Mouse (Mus musculus): Measurements from ENCODE around the gene Nxph3. TPM values are rescaled to one million over a fixed set of nuclear protein-coding genes. Genes with fewer than 3 reads are reported as not detected.

Nxph3 gene
- polyA plus RNA-seq (2017; shearing (Covaris generic)), result not detected

DNA sequence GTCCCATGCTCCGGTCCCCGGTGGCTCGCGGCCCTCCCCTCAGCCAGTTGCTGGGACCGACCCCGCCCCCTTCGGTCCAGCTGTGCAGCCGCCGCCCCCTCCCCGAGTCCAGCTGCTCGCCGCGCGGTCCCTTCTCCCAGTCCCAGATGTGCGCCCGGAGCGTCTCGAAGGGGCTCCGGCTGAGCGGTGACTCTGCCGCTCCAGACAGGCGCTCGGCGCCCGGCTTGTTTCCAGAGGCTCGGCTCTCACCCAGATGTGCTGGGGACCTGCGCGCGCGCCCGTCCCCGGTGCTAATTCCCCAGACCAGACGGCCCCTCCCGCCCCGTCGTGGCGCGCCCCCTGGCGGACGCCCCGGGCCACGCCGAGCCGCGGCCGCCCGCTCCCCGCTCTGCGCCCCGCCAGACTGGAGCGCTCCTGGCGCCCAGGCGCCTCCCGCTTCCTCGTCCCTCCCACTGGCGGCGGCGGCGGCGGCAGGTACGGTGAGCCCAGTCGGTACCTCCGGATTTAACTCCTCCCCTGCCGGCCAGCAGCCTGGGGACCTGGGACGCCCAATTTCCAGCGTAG is at the start of gene Nxph3:
Gene Nxph3 (minus strand): TSS at position 273 of the 564 bp plus-strand sequence.

Other genes with a start within 250 kb of the Nxph3 start
- gene Kat7, start 204.3 kb downstream of the Nxph3 start, polyA plus RNA-seq (2017; shearing (Covaris generic)), result 106 TPM
- 36.8 TPM for gene Fam117a, start 177.6 kb downstream of the Nxph3 start, polyA plus RNA-seq (2017; shearing (Covaris generic))
- gene Slc35b1, start 129.9 kb downstream of the Nxph3 start, polyA plus RNA-seq (2017; shearing (Covaris generic)), result 58.2 TPM
- gene Spop, start 100.5 kb downstream of the Nxph3 start, polyA plus RNA-seq (2017; shearing (Covaris generic)), result 165 TPM
- not detected for gene Ngfr, start 73.2 kb upstream of the Nxph3 start, polyA plus RNA-seq (2017; shearing (Covaris generic))
- gene Phb, start 152.4 kb upstream of the Nxph3 start, polyA plus RNA-seq (2017; shearing (Covaris generic)), result 51.6 TPM
- 30.5 TPM for gene Zfp652, start 198.1 kb upstream of the Nxph3 start, polyA plus RNA-seq (2017; shearing (Covaris generic))
- gene B130006D01Rik, start 209.0 kb upstream of the Nxph3 start, polyA plus RNA-seq (2017; shearing (Covaris generic)), result 0.84 TPM